Mouse (Mus musculus): ENCODE results near the gene Ppp1r3g.
"Not testable (repeated sequence)": the region's sequence is repeated elsewhere in the genome, so short reads cannot be mapped to it uniquely, and the experiment has no call there.

Ppp1r3g gene

DNA sequence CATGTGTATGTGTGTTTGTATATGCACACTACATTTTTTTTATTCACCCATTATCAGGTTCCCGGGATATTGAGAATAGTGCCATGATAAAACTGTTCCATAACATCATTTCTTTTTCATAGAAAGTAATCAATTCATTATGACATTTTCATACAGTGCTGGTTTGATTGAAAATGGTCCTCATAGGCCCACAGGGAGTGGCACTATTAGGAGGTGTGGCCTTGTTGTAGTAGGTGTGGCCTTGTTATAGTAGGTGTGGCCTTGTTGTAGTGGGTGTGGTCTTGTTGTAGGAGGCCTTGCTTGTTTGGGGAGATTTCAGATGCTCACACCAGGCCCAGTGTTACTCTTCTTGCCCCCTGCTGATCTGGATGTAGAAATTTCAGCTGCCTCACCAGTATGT is at the start of gene Ppp1r3g:
Gene Ppp1r3g, plus strand, starts transcription at position 301 of the 400 bp plus-strand sequence.
- no peak for DNase-seq (ENCODE audit: low spot score in 2 of 2)

GRCm38 (mm10) chr13:35911476-35911875 is 47.2 kb upstream of the Ppp1r3g start:
- no peak for DNase-seq (ENCODE audit: low spot score in 2 of 2)

DNA sequence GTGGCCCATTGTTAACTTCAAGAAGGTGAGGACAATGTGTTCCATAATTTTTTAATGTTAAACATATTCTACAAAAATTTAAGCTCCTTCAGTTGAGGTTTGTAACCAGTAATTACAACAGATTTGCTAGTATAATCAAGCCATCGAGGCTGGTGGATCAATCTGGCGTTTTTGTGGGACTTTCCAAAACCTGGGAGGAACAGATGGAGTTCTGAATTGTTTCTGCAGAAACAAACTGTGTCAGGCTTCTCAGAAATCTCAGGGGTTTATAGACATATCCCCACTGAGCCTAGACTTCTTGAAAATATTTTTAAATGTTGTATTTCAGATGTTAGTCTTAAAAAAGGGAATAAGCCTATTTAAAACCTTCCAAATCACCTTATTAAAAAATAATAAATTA is 20.6 kb upstream of the Ppp1r3g start:
- DNase-seq (ENCODE audit: low spot score in 2 of 2) = peak in 1 of 2 experiments; percentile 20

GRCm38 (mm10) chr13:35939871-35940665 is 18.6 kb upstream of the Ppp1r3g start:
- DNase-seq (ENCODE audit: low spot score in 2 of 2) = no peak

GRCm38 (mm10) chr13:35940934-35941333 is 17.7 kb upstream of the Ppp1r3g start:
- DNase-seq (ENCODE audit: low spot score in 2 of 2) = no peak

- no peak for DNase-seq (ENCODE audit: low spot score in 2 of 2)
These were observed 11.8 kb upstream of the Ppp1r3g start for GRCm38 (mm10) chr13:35946659-35947353.

- peak; percentile 81 to 88 for DNase-seq (ENCODE audit: low spot score in 2 of 2)
These were observed 11.2 kb upstream of the Ppp1r3g start for GRCm38 (mm10) chr13:35947354-35948000.

DNA sequence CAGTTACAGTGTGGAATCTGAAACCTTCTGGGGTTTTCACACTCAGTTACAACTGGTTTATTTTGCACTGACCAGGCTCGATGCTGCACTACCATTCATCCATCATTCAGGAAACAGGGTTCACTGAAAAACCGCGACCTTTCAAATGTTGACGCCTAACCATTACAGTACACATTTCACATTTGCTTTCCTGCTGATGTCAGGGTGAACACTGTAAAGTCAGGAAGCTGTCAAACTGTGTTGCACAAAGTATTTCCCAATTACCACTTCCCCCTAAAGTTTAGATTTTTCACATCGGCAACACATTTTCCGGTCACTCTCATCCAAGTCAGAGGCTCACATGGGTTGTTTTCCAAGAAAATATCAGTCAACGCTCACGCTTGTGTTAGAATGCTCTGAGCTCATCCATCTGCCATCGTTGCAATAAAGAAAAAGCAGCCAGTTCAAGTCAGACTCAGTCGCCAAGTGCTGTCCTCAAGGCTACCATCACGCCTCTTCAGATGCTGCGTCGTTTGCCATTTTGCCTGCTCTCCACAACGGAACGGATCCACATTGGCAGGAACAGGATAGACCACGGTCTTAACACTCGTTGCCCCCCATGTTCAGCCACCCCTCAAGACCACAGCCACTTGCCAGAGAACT is 8.7 kb upstream of the Ppp1r3g start:
- DNase-seq (ENCODE audit: low spot score in 2 of 2) = no peak

DNA sequence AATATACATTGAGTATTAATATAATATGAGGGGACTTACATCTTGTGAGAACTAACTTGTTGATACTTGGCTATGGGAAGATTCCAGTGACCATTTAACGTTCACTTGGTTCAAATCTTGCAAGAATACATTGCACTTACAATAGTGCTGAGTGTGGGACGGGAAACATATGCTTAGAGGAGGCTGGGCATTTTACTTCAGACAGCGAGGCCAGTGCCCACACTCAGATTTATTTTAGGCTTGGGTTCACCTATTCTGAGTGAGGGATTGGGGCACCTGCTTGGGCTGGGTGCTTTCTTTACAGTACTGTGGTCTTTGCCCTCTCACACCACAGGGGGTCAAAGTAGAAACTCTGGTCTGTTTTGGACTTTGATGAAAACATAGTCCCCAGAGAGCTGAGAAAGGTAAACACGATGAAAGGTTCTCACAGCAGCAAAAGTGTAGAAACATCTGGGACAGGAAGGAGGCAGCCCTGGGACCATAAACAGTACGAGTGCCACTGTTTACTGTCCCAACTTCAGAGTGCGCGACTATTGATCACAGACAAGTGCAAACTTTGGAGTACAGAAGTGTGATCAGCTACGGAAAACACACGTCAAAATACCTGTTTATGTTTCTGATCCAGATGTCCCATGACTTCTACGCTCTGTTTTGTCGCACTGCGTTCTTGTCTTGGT is 890 bp downstream of the Ppp1r3g start:
- peak in 1 of 2 experiments; percentile 39 for DNase-seq (ENCODE audit: low spot score in 2 of 2)

DNA sequence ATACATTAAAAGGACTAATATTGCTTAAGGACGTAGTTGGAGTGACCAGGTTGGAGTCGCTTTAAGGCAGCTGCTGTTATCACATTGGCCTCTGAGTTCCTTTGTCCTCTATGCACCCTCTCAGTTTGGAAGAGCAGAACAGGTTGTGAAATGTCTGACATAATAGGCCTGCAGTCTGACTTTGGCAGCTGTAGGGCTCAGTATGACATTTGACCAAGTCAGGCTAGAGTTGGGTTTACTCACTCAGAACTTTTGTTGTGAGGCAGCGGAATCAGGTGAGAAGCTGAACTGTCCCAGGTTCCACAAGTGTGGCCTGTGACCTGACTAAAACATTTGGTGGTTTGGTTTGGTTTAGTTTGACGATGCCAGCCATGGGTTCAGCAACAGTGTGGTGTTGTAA is 4.9 kb downstream of the Ppp1r3g start:
- no peak for DNase-seq (ENCODE audit: low spot score in 2 of 2)

GRCm38 (mm10) chr13:35967690-35968089 is 9.1 kb downstream of the Ppp1r3g start:
- no peak for DNase-seq (ENCODE audit: low spot score in 2 of 2)

DNA sequence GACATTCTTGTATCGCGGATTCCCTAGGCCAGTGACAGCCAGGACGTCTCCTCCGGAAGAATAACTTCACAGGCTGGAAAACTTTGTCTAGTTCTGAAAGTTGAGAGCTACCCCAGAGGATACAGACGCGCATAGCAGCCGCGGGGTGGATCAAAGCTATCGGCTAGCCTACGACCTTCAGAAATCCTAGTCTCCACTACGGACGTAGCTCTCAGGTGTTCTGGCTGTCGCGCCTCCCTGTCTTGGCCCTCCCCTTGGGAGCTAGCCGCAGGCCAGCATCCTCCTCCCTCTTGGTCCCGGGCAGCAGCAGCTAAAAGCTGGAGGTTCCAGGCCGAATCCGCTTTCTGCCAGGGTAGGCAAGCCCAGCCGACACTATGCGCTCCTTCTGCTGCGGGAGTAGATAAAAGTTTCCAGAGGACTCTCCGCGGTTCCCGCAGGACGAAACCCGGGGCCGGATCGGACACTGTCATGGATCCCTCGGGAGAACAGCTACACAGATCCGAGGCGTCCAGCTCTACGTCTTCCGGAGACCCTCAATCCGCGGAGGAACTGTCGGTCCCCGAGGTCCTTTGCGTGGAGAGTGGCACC is 9.6 kb downstream of the Ppp1r3g start:
- DNase-seq (ENCODE audit: low spot score in 2 of 2) = peak; percentile 14 to 31

- peak in 1 of 2 experiments; percentile 25 for DNase-seq (ENCODE audit: low spot score in 2 of 2)
These were observed 10.2 kb downstream of the Ppp1r3g start for GRCm38 (mm10) chr13:35968719-35969430.

DNA sequence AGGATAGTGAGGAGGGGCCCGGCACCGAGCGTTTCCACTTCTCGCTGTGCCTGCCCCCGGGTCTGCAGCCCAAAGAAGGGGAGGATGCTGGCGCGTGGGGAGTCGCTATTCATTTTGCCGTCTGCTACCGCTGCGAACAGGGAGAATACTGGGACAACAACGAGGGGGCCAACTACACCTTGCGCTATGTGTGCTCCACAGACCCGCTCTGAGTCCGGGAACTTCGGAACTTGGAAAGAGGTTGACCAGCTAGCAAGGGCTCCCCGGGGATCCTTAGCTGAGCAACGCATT is 10.7 kb downstream of the Ppp1r3g start:
- no peak for DNase-seq (ENCODE audit: low spot score in 2 of 2)

DNA sequence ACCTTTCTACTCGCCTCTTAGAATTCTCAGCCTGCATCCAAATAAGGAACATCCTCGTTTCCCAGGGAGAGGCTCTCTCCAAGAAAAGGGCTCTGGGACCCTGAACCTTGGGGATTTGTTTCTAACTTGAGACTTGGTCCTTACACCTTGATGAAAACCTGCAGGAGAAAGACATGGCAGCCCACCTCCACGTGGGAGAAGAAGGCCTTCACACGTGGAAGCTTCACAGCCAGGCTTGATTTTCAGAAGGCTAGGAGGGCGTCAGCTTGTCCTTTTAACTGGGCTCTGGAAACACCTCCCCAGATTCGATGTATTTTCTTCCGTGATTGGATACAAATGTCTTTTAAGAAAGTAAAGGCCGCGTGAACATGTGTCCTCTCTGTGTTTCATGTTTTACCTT is 11.2 kb downstream of the Ppp1r3g start:
- DNase-seq (ENCODE audit: low spot score in 2 of 2) = no peak

GRCm38 (mm10) chr13:35976912-35977311 is 18.3 kb downstream of the Ppp1r3g start:
- no peak for DNase-seq (ENCODE audit: low spot score in 2 of 2)

DNA sequence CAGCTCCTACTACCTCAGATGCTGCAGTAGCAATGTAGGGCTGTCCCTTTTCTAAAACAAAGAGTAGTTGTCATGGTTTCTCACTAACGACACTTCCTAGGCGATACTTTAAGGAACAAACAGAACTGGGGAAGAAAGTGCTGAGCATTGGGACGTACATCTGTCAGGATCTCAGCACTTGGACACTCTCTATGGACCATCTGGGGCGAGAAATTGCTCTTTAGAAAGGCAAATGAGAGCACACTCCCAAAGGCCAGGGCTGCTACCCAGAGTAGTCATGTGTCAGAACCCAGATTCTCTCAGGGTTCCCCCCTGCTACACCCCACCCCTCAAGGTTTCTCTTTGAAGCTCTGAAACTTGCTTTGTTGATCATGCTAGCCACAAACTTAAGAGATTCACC is 21.8 kb downstream of the Ppp1r3g start:
- DNase-seq (ENCODE audit: low spot score in 2 of 2) = peak in 1 of 2 experiments; percentile 20

GRCm38 (mm10) chr13:35982985-35983384 is 24.3 kb downstream of the Ppp1r3g start:
- DNase-seq (ENCODE audit: low spot score in 2 of 2) = no peak

- no peak for DNase-seq (ENCODE audit: low spot score in 2 of 2)
These were observed 30.7 kb downstream of the Ppp1r3g start for GRCm38 (mm10) chr13:35989329-35989728.

DNA sequence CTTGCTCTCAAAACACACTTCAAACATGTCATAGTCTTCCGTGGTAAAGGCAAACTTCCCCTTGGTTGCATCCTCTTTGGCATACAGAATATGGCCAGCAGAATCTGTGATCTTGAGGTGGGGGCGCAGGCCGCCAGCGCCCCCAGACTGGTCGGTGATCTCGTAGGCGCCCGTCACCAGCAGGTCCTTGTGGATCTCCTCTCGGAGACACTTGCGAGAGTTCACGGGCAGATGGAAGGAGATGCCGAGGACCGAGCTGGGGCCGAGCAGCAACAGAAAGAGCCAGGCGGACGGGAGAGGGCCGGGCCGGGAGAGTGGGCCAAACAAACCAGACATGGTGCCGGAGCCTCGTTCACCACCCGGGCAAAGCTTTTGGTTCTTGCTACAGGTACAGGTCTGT is 32.5 kb downstream of the Ppp1r3g start:
- DNase-seq (ENCODE audit: low spot score in 2 of 2) = not testable (repeated sequence)

DNA sequence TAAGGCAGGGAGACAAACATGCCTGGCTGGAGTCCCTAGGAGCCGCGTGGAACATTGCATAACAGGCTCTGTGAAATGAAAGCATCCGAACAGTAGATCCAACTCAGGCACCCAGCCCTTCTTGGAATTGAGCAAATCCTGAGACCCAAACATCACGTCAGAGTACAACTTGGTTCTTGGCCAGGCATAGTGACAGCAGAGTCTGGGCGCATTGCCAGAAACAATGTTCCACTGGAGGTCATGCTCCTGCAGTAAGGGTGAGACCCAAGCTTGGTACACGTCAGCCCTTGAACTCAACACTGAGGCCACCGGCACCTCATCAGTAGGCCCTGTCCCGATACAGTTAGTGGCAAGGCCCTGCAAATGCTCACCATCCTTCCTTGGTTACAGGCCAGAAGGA is 35.4 kb downstream of the Ppp1r3g start:
- DNase-seq (ENCODE audit: low spot score in 2 of 2) = peak; percentile 50 to 57

Data from frontal cortex, postnatal 36 days (tissue).